Mouse (Mus musculus) G1E (cell line): ENCODE results near the gene Atp6v1c2. TPM values are rescaled to one million over a fixed set of nuclear protein-coding genes. Genes with fewer than 3 reads are reported as not detected.

Experiments used
- ATAC-seq: 2 replicates; pipeline ENCODE4 v1.8.0; 2016; ENCODE audit warnings: mild to moderate bottlenecking; ENCODE audit not compliant: insufficient number of reproducible peaks, poor library complexity, low FRiP score, severe bottlenecking; ENCODE audit errors: extremely low read depth
- DNase-seq: peaks from one replicate; pipeline ENCODE4 v3.0.0; 2012; ENCODE audit warnings: low spot score
- H3K27me3 ChIP-seq: 2 replicates; pipeline ENCODE4 v1.6.1; 2012; ENCODE audit warnings: mild to moderate bottlenecking, low read length, inconsistent platforms; ENCODE audit not compliant: insufficient read depth
- H3K36me3 ChIP-seq: replicated peaks from 2 replicates; pipeline ENCODE3; 2012; ENCODE audit warnings: mild to moderate bottlenecking, inconsistent platforms
- H3K4me1 ChIP-seq: 2 replicates; pipeline ENCODE4 v1.6.1; 2012; ENCODE audit warnings: low read depth, low read length, inconsistent platforms, mixed read lengths; ENCODE audit not compliant: insufficient read depth
- H3K4me3 ChIP-seq: 2 replicates; pipeline ENCODE4 v1.5.1; 2012; ENCODE audit warnings: low read depth, mild to moderate bottlenecking, inconsistent platforms, low read length, moderate library complexity, mixed read lengths
- H3K9me3 ChIP-seq: replicated peaks from 2 replicates; pipeline ENCODE4 v1.6.1; 2012; ENCODE audit warnings: inconsistent platforms
- CTCF ChIP-seq: IDR thresholded peaks from 2 replicates; pipeline ENCODE4 v1.5.1; 2012; ENCODE audit warnings: low read depth, low read length, inconsistent platforms, mixed read lengths
- GATA1 ChIP-seq: IDR thresholded peaks from 2 replicates; pipeline ENCODE4 v1.6.1; 2012; ENCODE audit warnings: borderline replicate concordance, low read length, inconsistent platforms, mixed read lengths
- GATA2 ChIP-seq: IDR thresholded peaks from 2 replicates; pipeline ENCODE4 v1.6.1; 2012; ENCODE audit warnings: low read depth, low read length, inconsistent platforms, borderline replicate concordance
- POLR2AphosphoS5 ChIP-seq: IDR thresholded peaks from 2 replicates; pipeline ENCODE4 v1.6.1; 2012; ENCODE audit warnings: low read depth, low read length, inconsistent platforms; ENCODE audit not compliant: insufficient replicate concordance
- TAL1 ChIP-seq: conservative IDR thresholded peaks from 2 replicates; pipeline ENCODE4 v1.6.1; 2012; ENCODE audit warnings: low read depth, low read length, inconsistent platforms, mixed read lengths
- polyA plus RNA-seq: library from polyadenylated mRNA; stranded (reverse); fragments of >175 nt; gene quantifications from 2 replicates; pipeline ENCODE4 v1.2.3, GENCODE M21; 2012
- total RNA-seq, 2 experiments: library from RNA; stranded (forward) in 1 of 2; stranded (reverse) in 1 of 2; fragments of 200-1000 nt in 1 of 2; fragments of >200 nt in 1 of 2; fragmentation: Nextera tagmentation in 1 of 2; gene quantifications; 2 replicates each; pipeline ENCODE4 v1.2.3; 2014 to 2017

The Atp6v1c2 gene
- total and polyA plus RNA-seq, 3 experiments: 0.22 TPM; not detected in 2

DNA sequence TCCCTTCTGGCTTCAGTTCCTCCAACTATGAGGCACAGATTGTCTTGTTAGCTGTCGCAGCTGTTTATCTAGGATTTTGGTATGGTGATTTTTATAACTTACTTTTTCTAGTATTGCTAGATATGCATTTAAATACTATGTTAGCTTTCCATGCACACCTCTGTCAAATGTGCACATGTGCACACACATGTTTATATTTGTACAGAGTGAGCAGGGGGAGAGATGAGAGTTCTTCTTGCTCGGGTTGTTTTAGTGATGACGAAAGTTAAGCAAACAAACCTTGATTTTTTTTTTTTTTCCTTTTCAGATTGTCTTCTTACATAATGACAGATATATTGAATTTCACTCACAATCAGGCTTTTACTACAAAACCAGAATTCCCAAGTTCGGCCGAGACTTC is 28.6 kb upstream of the Atp6v1c2 start:
- H3K36me3 ChIP-seq: peaks cover 93% of the 10 kb centered on the region
- H3K27me3 ChIP-seq: no peaks in the 10 kb centered on the region
- no peak for ATAC-seq
- DNase-seq: no peak
- H3K9me3 ChIP-seq: no peaks in the 10 kb centered on the region
- no peak overlapping the region for H3K4me3 ChIP-seq
- no peak for TF ChIP-seq POLR2AphosphoS5
- TF ChIP-seq CTCF: no peak
- no peak for TF ChIP-seq GATA1
- no peak for TF ChIP-seq GATA2
- TF ChIP-seq TAL1: no peak
- no peaks in the 10 kb centered on the region for H3K4me1 ChIP-seq

DNA sequence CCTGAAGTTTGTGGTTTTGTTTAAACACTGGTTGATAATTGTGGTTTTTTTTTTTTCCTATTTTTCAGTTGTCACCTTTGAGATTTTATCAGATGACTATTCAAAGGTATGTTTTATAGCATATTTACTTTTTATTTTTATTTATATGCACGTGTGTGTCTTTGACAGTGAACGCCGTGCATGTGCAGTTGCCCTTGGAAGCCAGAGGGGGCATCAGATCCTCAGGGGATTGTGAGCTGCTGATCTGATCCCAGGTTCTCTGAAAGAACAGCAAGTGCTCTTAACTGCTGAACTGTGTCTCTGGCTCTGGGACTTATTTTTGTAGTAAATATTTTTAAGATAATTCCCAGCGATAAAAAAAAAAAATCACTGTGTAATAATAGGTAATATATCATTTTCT is 27.7 kb upstream of the Atp6v1c2 start:
- no peak for TF ChIP-seq TAL1
- TF ChIP-seq CTCF: no peak
- TF ChIP-seq GATA1: no peak
- no peak for TF ChIP-seq GATA2
- no peak for TF ChIP-seq POLR2AphosphoS5
- no peaks in the 10 kb centered on the region for H3K9me3 ChIP-seq
- H3K27me3 ChIP-seq: no peaks in the 10 kb centered on the region
- peaks cover 93% of the 10 kb centered on the region for H3K36me3 ChIP-seq
- H3K4me3 ChIP-seq: no peak overlapping the region
- no peak for ATAC-seq
- DNase-seq: no peak
- no peaks in the 10 kb centered on the region for H3K4me1 ChIP-seq

- DNase-seq (no peak), ATAC-seq (no peak)
- TF ChIP-seq GATA1 (no peak), GATA2 (no peak), TAL1 (no peak), POLR2AphosphoS5 (no peak), CTCF (no peak)
- Histone ChIP-seq H3K36me3 (peaks cover 54% of the 10 kb centered on the region), H3K4me3 (no peak overlapping the region), H3K9me3 (no peaks in the 10 kb centered on the region), H3K4me1 (peaks cover 20% of the 10 kb centered on the region), H3K27me3 (no peaks in the 10 kb centered on the region)
Measured at GRCm38 (mm10) chr12:17350106-17350505, 20.9 kb upstream of the Atp6v1c2 start.

GRCm38 (mm10) chr12:17348048-17349036 is 19.2 kb upstream of the Atp6v1c2 start, which contains the start of gene Nol10:
Nol10 (plus strand) TSS chr12:17348458.
- peak; percentile 83 for ATAC-seq
- H3K27me3 ChIP-seq: no peaks in the 10 kb centered on the region
- no peaks in the 10 kb centered on the region for H3K9me3 ChIP-seq
- peak; percentile 78 for DNase-seq
- no peak for TF ChIP-seq TAL1
- no peak for TF ChIP-seq CTCF
- TF ChIP-seq GATA1: no peak
- no peak for TF ChIP-seq POLR2AphosphoS5
- no peak for TF ChIP-seq GATA2
- H3K4me3 ChIP-seq: peak within 1 kb of the TSS; percentile 86
- peaks cover 42% of the 10 kb centered on the region for H3K36me3 ChIP-seq
- peaks cover 20% of the 10 kb centered on the region for H3K4me1 ChIP-seq

DNA sequence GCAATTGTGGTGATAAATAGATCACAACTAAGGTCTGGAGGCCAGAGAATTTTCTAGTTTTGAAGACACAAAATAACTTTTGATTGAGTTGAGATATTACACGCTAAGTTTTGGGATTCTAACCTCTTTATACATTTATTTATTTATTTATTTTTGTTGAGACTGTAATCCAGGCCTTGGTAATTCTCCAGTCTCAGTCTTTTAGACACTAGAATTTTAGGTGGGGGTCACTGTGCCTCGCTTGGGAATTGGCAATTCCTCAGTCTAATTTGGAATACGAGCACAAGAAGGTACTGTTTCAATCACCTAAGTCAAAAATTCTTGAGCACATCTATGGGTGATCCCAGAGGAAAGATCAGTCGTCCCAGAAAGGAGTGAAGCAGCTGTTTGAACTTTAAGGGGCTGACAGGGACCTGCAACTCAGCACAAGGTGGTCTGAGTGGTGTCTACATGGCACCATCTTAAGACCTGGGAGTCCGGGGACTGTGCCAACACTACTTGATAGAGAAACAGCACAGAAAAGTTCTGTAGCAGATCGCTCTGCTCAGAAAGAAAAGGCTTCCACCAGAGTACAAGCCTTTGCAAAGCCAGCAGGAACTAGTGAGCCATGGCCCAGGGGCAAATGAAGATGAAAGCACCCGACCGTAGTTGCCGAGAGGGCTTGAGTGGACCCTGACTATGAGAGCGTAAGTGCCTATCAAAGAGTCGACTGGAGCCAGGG is 18.3 kb upstream of the Atp6v1c2 start:
- DNase-seq (peak; percentile 15), ATAC-seq (no peak)

More for the DNA sequence above, 18.3 kb upstream of the Atp6v1c2 start:
- peak overlapping the region; percentile 86 for H3K4me3 ChIP-seq
- peaks cover 34% of the 10 kb centered on the region for H3K36me3 ChIP-seq
- H3K9me3 ChIP-seq: no peaks in the 10 kb centered on the region
- H3K27me3 ChIP-seq: no peaks in the 10 kb centered on the region
- no peak for TF ChIP-seq GATA1
- no peak for TF ChIP-seq POLR2AphosphoS5
- TF ChIP-seq TAL1: no peak
- TF ChIP-seq GATA2: no peak
- no peak for TF ChIP-seq CTCF
- H3K4me1 ChIP-seq: peaks cover 20% of the 10 kb centered on the region
